Mouse (Mus musculus): ENCODE data around the gene Glra3. TPM values are rescaled to one million over a fixed set of nuclear protein-coding genes. Genes with fewer than 3 reads are reported as not detected.

Glra3 gene
- polyA plus RNA-seq, 1 experiment from 2014 or later, result not detected

- no peak for DNase-seq (ENCODE audit: low read depth, low spot score)
- CTCF ChIA-PET, result no interaction called here
- in situ Hi-C loops (cut with MboI; ENCODE audit: low pct_unique_long_range_greater_than_20kb), result no loop called here
- TF ChIP-seq CTCF (IDR thresholded peaks at IDR 0.05), result no peak
- POLR2A ChIA-PET, result no interaction called here
- ATAC-seq, result no peak
- peaks cover 43% of the 10 kb centered on the region for H3K27me3 ChIP-seq
Measured at GRCm38 (mm10) chr8:56129357-56129756, 189.1 kb downstream of the Glra3 start.

- DNase-seq (ENCODE audit: low read depth, low spot score) (no peak), ATAC-seq (no peak)
- ChIA-PET POLR2A (no interaction called here), CTCF (no interaction called here)
- TF ChIP-seq CTCF (IDR thresholded peaks at IDR 0.05), result no peak
- H3K27me3 ChIP-seq, result no peaks in the 10 kb centered on the region
- in situ Hi-C loops (cut with MboI; ENCODE audit: low pct_unique_long_range_greater_than_20kb), result no loop called here
Measured at GRCm38 (mm10) chr8:56150697-56151096, 210.4 kb downstream of the Glra3 start.

DNA sequence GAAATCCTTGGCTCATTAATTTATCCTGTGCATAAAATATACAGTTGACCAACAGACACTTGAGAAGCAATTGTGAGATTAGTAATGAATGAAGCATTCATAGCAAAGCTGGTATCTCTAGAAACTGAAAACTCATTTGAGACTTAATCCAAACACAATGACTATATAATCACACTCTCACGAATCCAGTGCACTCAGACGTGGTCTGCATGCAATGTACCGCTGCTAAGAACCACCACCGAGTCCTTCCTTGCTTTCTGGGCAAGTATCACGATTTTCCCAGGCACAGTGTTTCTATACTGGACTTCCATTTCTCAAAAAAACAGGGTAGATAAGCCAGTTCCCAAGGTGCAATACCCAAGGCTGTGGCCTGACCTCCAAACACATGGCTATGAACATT lies 211.3 kb downstream of the Glra3 start:
- CTCF ChIA-PET, result no interaction called here
- ATAC-seq (no peak), DNase-seq (ENCODE audit: low read depth, low spot score) (no peak)
- H3K27me3 ChIP-seq, result no peaks in the 10 kb centered on the region
- TF ChIP-seq CTCF (IDR thresholded peaks at IDR 0.05), result no peak
- in situ Hi-C loops (cut with MboI; ENCODE audit: low pct_unique_long_range_greater_than_20kb), result no loop called here
- POLR2A ChIA-PET, result no interaction called here

DNA sequence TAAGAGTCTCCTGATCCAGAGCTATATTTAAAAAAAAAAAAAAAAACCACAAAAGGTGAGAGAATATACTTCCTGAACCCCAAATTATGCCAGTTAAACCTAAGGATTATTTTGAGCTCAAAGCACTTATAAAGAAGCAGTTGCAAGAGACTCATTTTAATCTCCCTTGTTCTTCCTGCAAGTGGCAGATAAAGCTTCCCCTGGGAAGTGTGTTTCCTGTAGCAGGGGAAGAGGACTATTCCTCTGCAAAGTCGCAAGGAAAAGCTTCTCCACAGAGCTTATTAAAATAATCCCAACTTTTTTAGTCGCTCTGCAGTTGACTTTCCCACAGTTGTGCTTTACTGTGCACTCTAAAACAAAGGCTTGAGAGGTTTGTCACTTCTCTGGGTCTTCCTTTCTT lies 218.7 kb downstream of the Glra3 start:
- in situ Hi-C loops (cut with MboI; ENCODE audit: low pct_unique_long_range_greater_than_20kb), result no loop called here
- no peak for ATAC-seq
- ChIA-PET POLR2A (no interaction called here), CTCF (interaction anchor here (1.5 kb wide), 1 partner anchor 10 kb away, joined by 6 read pairs; no protein-coding TSS in a partner anchor)
- TF ChIP-seq CTCF (IDR thresholded peaks at IDR 0.05), result no peak
- no peaks in the 10 kb centered on the region for H3K27me3 ChIP-seq
- DNase-seq (ENCODE audit: low read depth, low spot score), result no peak

Other genes with a start within 250 kb of the Glra3 start
- not detected for gene Adam29, start 33.5 kb upstream of the Glra3 start, polyA plus RNA-seq (2021)